Mouse (Mus musculus): ENCODE results near the gene Klk15. TPM values are rescaled to one million over a fixed set of nuclear protein-coding genes. Genes with fewer than 3 reads are reported as not detected.

Klk15 gene
- polyA plus RNA-seq (2017; shearing (Covaris generic)): not detected

GRCm38 (mm10) chr7:43933440-43933839 lies at the start of gene Klk15:
Gene Klk15 (plus strand): TSS chr7:43933740.

GRCm38 (mm10) chr7:43950364-43950763 lies 16.8 kb downstream of the Klk15 start, which contains the start of gene Klk1b8:
Gene Klk1b8 (plus strand): TSS chr7:43950664.

GRCm38 (mm10) chr7:43966451-43966850 lies 32.9 kb downstream of the Klk15 start, which contains the start of gene Klk1b1:
Gene Klk1b1 (plus strand): TSS chr7:43966751.

GRCm38 (mm10) chr7:43975761-43976160 lies 42.2 kb downstream of the Klk15 start, which contains the start of gene Klk1b9:
Gene Klk1b9 (plus strand): TSS chr7:43976061.

Other genes starting within 250 kb of the Klk15 start
- not detected for gene Klk14, start 243.3 kb upstream of the Klk15 start, polyA plus RNA-seq (2017; shearing (Covaris generic))
- not detected for gene Klk13, start 221.2 kb upstream of the Klk15 start, polyA plus RNA-seq (2017; shearing (Covaris generic))
- not detected for gene Klk12, start 164.8 kb upstream of the Klk15 start, polyA plus RNA-seq (2017; shearing (Covaris generic))
- not detected for gene Klk11, start 159.1 kb upstream of the Klk15 start, polyA plus RNA-seq (2017; shearing (Covaris generic))
- gene Klk10, start 152.7 kb upstream of the Klk15 start, polyA plus RNA-seq (2017; shearing (Covaris generic)): not detected
- not detected for gene Klk9, start 141.8 kb upstream of the Klk15 start, polyA plus RNA-seq (2017; shearing (Covaris generic))
- gene Klk8, start 136.2 kb upstream of the Klk15 start, polyA plus RNA-seq (2017; shearing (Covaris generic)): 69.3 TPM
- gene Klk7, start 122.4 kb upstream of the Klk15 start, polyA plus RNA-seq (2017; shearing (Covaris generic)): not detected
- gene Klk6, start 109.2 kb upstream of the Klk15 start, polyA plus RNA-seq (2017; shearing (Covaris generic)): not detected
- not detected for gene Klk5, start 91.8 kb upstream of the Klk15 start, polyA plus RNA-seq (2017; shearing (Covaris generic))
- not detected for gene Klk4, start 52.6 kb upstream of the Klk15 start, polyA plus RNA-seq (2017; shearing (Covaris generic))
- gene Klk1b8, start 16.9 kb downstream of the Klk15 start, polyA plus RNA-seq (2017; shearing (Covaris generic)): not detected
- gene Klk1b1, start 33.0 kb downstream of the Klk15 start, polyA plus RNA-seq (2017; shearing (Covaris generic)): not detected
- gene Klk1b9, start 42.3 kb downstream of the Klk15 start, polyA plus RNA-seq (2017; shearing (Covaris generic)): not detected
- not detected for gene Klk1b11, start 62.1 kb downstream of the Klk15 start, polyA plus RNA-seq (2017; shearing (Covaris generic))
- gene Klk1b26, start 78.4 kb downstream of the Klk15 start, polyA plus RNA-seq (2017; shearing (Covaris generic)): not detected
- gene Klk1b27, start 118.5 kb downstream of the Klk15 start, polyA plus RNA-seq (2017; shearing (Covaris generic)): not detected
- gene Klk1b21, start 168.6 kb downstream of the Klk15 start, polyA plus RNA-seq (2017; shearing (Covaris generic)): not detected
- gene Klk1b22, start 178.9 kb downstream of the Klk15 start, polyA plus RNA-seq (2017; shearing (Covaris generic)): not detected
- gene Klk1b16, start 203.0 kb downstream of the Klk15 start, polyA plus RNA-seq (2017; shearing (Covaris generic)): not detected